Mouse (Mus musculus): ENCODE measurements around the gene P3h2. TPM values are rescaled to one million over a fixed set of nuclear protein-coding genes. Genes with fewer than 3 reads are reported as not detected.

P3h2 gene
- polyA plus RNA-seq, 1 experiment from 2014 or later = 4.6 TPM

GRCm38 (mm10) chr16:26035079-26035478 lies 70.5 kb downstream of the P3h2 start:
- no peaks in the 10 kb centered on the region for H3K9me3 ChIP-seq (ENCODE audit: control insufficient read depth, low read length)
- no peaks in the 10 kb centered on the region for H3K27me3 ChIP-seq (ENCODE audit: control insufficient read depth, insufficient read depth, low read length)
- ATAC-seq (ENCODE audit: insufficient read depth, low FRiP score, low TSS enrichment) = no peak
- H3K36me3 ChIP-seq (ENCODE audit: control insufficient read depth, insufficient read depth, low read length) = no peaks in the 10 kb centered on the region
- H3K9ac ChIP-seq (ENCODE audit: low read length) = no peak overlapping the region
- H3K4me1 ChIP-seq (ENCODE audit: control insufficient read depth, insufficient read depth, low read length) = no peaks in the 10 kb centered on the region
- no peak overlapping the region for H3K4me3 ChIP-seq (ENCODE audit: low read depth, low read length)
- H3K4me2 ChIP-seq (ENCODE audit: low read depth) = no peak overlapping the region
- WGBS = 53% methylated on average over 5 of the region's 5 CpGs
- DNase-seq (ENCODE audit: low spot score) = no peak
- no peak overlapping the region for H3K27ac ChIP-seq (ENCODE audit: low read depth, low read length)

GRCm38 (mm10) chr16:26029424-26030012 lies 76.1 kb downstream of the P3h2 start:
- H3K36me3 ChIP-seq (ENCODE audit: control insufficient read depth, insufficient read depth, low read length) = no peaks in the 10 kb centered on the region
- H3K4me3 ChIP-seq (ENCODE audit: low read depth, low read length) = no peak overlapping the region
- DNase-seq (ENCODE audit: low spot score) (no peak), ATAC-seq (ENCODE audit: insufficient read depth, low FRiP score, low TSS enrichment) (no peak)
- H3K4me2 ChIP-seq (ENCODE audit: low read depth) = no peak overlapping the region
- H3K27me3 ChIP-seq (ENCODE audit: control insufficient read depth, insufficient read depth, low read length) = no peaks in the 10 kb centered on the region
- no peaks in the 10 kb centered on the region for H3K9me3 ChIP-seq (ENCODE audit: control insufficient read depth, low read length)
- peaks cover 5% of the 10 kb centered on the region; the same call in 1 of the 2 replicates for H3K4me1 ChIP-seq (ENCODE audit: control insufficient read depth, insufficient read depth, low read length)
- no peak overlapping the region for H3K9ac ChIP-seq (ENCODE audit: low read length)
- H3K27ac ChIP-seq (ENCODE audit: low read depth, low read length) = no peak overlapping the region
- WGBS = 64% methylated on average over 2 of the region's 2 CpGs

- DNase-seq (ENCODE audit: low spot score) = no peak
- ATAC-seq (ENCODE audit: insufficient read depth, low FRiP score, low TSS enrichment) = no peak
- H3K9me3 ChIP-seq (ENCODE audit: control insufficient read depth, low read length) = no peaks in the 10 kb centered on the region
- H3K4me3 ChIP-seq (ENCODE audit: low read depth, low read length) = no peak overlapping the region
- WGBS = 82% methylated on average over 3 of the region's 3 CpGs
- H3K4me2 ChIP-seq (ENCODE audit: low read depth) = no peak overlapping the region
- H3K4me1 ChIP-seq (ENCODE audit: control insufficient read depth, insufficient read depth, low read length) = peaks cover 12% of the 10 kb centered on the region; the same call in 1 of the 2 replicates
- H3K9ac ChIP-seq (ENCODE audit: low read length) = no peak overlapping the region
- H3K27me3 ChIP-seq (ENCODE audit: control insufficient read depth, insufficient read depth, low read length) = no peaks in the 10 kb centered on the region
- H3K27ac ChIP-seq (ENCODE audit: low read depth, low read length) = no peak overlapping the region
- H3K36me3 ChIP-seq (ENCODE audit: control insufficient read depth, insufficient read depth, low read length) = no peaks in the 10 kb centered on the region
These were observed 79.2 kb downstream of the P3h2 start for GRCm38 (mm10) chr16:26026416-26026815.

GRCm38 (mm10) chr16:26024543-26024942 lies 81.0 kb downstream of the P3h2 start:
- H3K27me3 ChIP-seq (ENCODE audit: control insufficient read depth, insufficient read depth, low read length) = no peaks in the 10 kb centered on the region
- WGBS = 46% methylated on average over 5 of the region's 5 CpGs
- peak; percentile 42; the same call in 1 of the 2 replicates for ATAC-seq (ENCODE audit: insufficient read depth, low FRiP score, low TSS enrichment)

GRCm38 (mm10) chr16:26023352-26023751 lies 82.2 kb downstream of the P3h2 start:
- H3K9ac ChIP-seq (ENCODE audit: low read length) = no peak overlapping the region
- 88% methylated on average over 4 of the region's 4 CpGs for WGBS
- peaks cover 12% of the 10 kb centered on the region; the same call in 1 of the 2 replicates for H3K4me1 ChIP-seq (ENCODE audit: control insufficient read depth, insufficient read depth, low read length)
- H3K36me3 ChIP-seq (ENCODE audit: control insufficient read depth, insufficient read depth, low read length) = no peaks in the 10 kb centered on the region
- no peak overlapping the region for H3K4me2 ChIP-seq (ENCODE audit: low read depth)
- H3K27ac ChIP-seq (ENCODE audit: low read depth, low read length) = no peak overlapping the region
- H3K27me3 ChIP-seq (ENCODE audit: control insufficient read depth, insufficient read depth, low read length) = no peaks in the 10 kb centered on the region
- H3K9me3 ChIP-seq (ENCODE audit: control insufficient read depth, low read length) = no peaks in the 10 kb centered on the region
- DNase-seq (ENCODE audit: low spot score) (no peak), ATAC-seq (ENCODE audit: insufficient read depth, low FRiP score, low TSS enrichment) (no peak)
- no peak overlapping the region for H3K4me3 ChIP-seq (ENCODE audit: low read depth, low read length)

More at GRCm38 (mm10) chr16:26024543-26024942, 81.0 kb downstream of the P3h2 start:
- no peak for DNase-seq (ENCODE audit: low spot score)
- Histone ChIP-seq H3K27ac (ENCODE audit: low read depth, low read length) (no peak overlapping the region), H3K4me2 (ENCODE audit: low read depth) (no peak overlapping the region), H3K9me3 (ENCODE audit: control insufficient read depth, low read length) (no peaks in the 10 kb centered on the region), H3K36me3 (ENCODE audit: control insufficient read depth, insufficient read depth, low read length) (no peaks in the 10 kb centered on the region), H3K4me1 (ENCODE audit: control insufficient read depth, insufficient read depth, low read length) (peaks cover 12% of the 10 kb centered on the region; the same call in 1 of the 2 replicates), H3K9ac (ENCODE audit: low read length) (no peak overlapping the region), H3K4me3 (ENCODE audit: low read depth, low read length) (no peak overlapping the region)

GRCm38 (mm10) chr16:26021759-26022158 lies 83.8 kb downstream of the P3h2 start:
- WGBS = 68% methylated on average over 2 of the region's 2 CpGs
- no peak overlapping the region for H3K9ac ChIP-seq (ENCODE audit: low read length)
- H3K36me3 ChIP-seq (ENCODE audit: control insufficient read depth, insufficient read depth, low read length) = no peaks in the 10 kb centered on the region
- H3K4me1 ChIP-seq (ENCODE audit: control insufficient read depth, insufficient read depth, low read length) = peaks cover 12% of the 10 kb centered on the region; the same call in 1 of the 2 replicates
- no peak overlapping the region for H3K27ac ChIP-seq (ENCODE audit: low read depth, low read length)
- no peaks in the 10 kb centered on the region for H3K27me3 ChIP-seq (ENCODE audit: control insufficient read depth, insufficient read depth, low read length)
- no peak overlapping the region for H3K4me3 ChIP-seq (ENCODE audit: low read depth, low read length)
- DNase-seq (ENCODE audit: low spot score) (no peak), ATAC-seq (ENCODE audit: insufficient read depth, low FRiP score, low TSS enrichment) (no peak)
- no peak overlapping the region for H3K4me2 ChIP-seq (ENCODE audit: low read depth)
- no peaks in the 10 kb centered on the region for H3K9me3 ChIP-seq (ENCODE audit: control insufficient read depth, low read length)

GRCm38 (mm10) chr16:26005811-26006210 lies 99.8 kb downstream of the P3h2 start:
- H3K4me3 ChIP-seq (ENCODE audit: low read depth, low read length) = no peak overlapping the region
- DNase-seq (ENCODE audit: low spot score) (no peak), ATAC-seq (ENCODE audit: insufficient read depth, low FRiP score, low TSS enrichment) (no peak)
- no peak overlapping the region for H3K4me2 ChIP-seq (ENCODE audit: low read depth)
- WGBS = 84% methylated on average over 3 of the region's 3 CpGs
- no peaks in the 10 kb centered on the region for H3K4me1 ChIP-seq (ENCODE audit: control insufficient read depth, insufficient read depth, low read length)
- no peaks in the 10 kb centered on the region for H3K36me3 ChIP-seq (ENCODE audit: control insufficient read depth, insufficient read depth, low read length)
- no peak overlapping the region for H3K27ac ChIP-seq (ENCODE audit: low read depth, low read length)
- H3K9ac ChIP-seq (ENCODE audit: low read length) = no peak overlapping the region
- H3K27me3 ChIP-seq (ENCODE audit: control insufficient read depth, insufficient read depth, low read length) = no peaks in the 10 kb centered on the region
- H3K9me3 ChIP-seq (ENCODE audit: control insufficient read depth, low read length) = no peaks in the 10 kb centered on the region

- Histone ChIP-seq H3K27me3 (ENCODE audit: control insufficient read depth, insufficient read depth, low read length) (no peaks in the 10 kb centered on the region), H3K4me1 (ENCODE audit: control insufficient read depth, insufficient read depth, low read length) (no peaks in the 10 kb centered on the region), H3K4me2 (ENCODE audit: low read depth) (no peak overlapping the region), H3K4me3 (ENCODE audit: low read depth, low read length) (no peak overlapping the region), H3K9me3 (ENCODE audit: control insufficient read depth, low read length) (no peaks in the 10 kb centered on the region), H3K27ac (ENCODE audit: low read depth, low read length) (no peak overlapping the region), H3K9ac (ENCODE audit: low read length) (no peak overlapping the region), H3K36me3 (ENCODE audit: control insufficient read depth, insufficient read depth, low read length) (no peaks in the 10 kb centered on the region)
- DNase-seq (ENCODE audit: low spot score) (no peak), ATAC-seq (ENCODE audit: insufficient read depth, low FRiP score, low TSS enrichment) (no peak)
- 73% methylated on average over 4 of the region's 4 CpGs for WGBS
These were observed 102.3 kb downstream of the P3h2 start for GRCm38 (mm10) chr16:26003261-26003660.

- DNase-seq (ENCODE audit: low spot score) (no peak), ATAC-seq (ENCODE audit: insufficient read depth, low FRiP score, low TSS enrichment) (no peak)
- 95% methylated on average over 9 of the region's 9 CpGs for WGBS
- H3K27ac ChIP-seq (ENCODE audit: low read depth, low read length) = no peak overlapping the region
- no peaks in the 10 kb centered on the region for H3K27me3 ChIP-seq (ENCODE audit: control insufficient read depth, insufficient read depth, low read length)
- H3K9ac ChIP-seq (ENCODE audit: low read length) = no peak overlapping the region
- H3K9me3 ChIP-seq (ENCODE audit: control insufficient read depth, low read length) = no peaks in the 10 kb centered on the region
- H3K4me2 ChIP-seq (ENCODE audit: low read depth) = no peak overlapping the region
- no peak overlapping the region for H3K4me3 ChIP-seq (ENCODE audit: low read depth, low read length)
- H3K36me3 ChIP-seq (ENCODE audit: control insufficient read depth, insufficient read depth, low read length) = no peaks in the 10 kb centered on the region
- no peaks in the 10 kb centered on the region for H3K4me1 ChIP-seq (ENCODE audit: control insufficient read depth, insufficient read depth, low read length)
These were observed 102.7 kb downstream of the P3h2 start for GRCm38 (mm10) chr16:26002848-26003247.
